Mouse (Mus musculus) right cerebral cortex, postnatal 10 days (tissue): ENCODE measurements at regions not wholly inside any gene's neighbourhood (a gene's known extent, or its start where the extent isn't known, plus 50 kb on each side); places are given as distances from the start of the nearest gene placed in this dataset.

ENCODE experiments used
- DNase-seq, 2 experiments: peaks; one replicate each; pipeline ENCODE4 v3.0.0; 2021; ENCODE audit warnings: low spot score in 2 of 2

DNA sequence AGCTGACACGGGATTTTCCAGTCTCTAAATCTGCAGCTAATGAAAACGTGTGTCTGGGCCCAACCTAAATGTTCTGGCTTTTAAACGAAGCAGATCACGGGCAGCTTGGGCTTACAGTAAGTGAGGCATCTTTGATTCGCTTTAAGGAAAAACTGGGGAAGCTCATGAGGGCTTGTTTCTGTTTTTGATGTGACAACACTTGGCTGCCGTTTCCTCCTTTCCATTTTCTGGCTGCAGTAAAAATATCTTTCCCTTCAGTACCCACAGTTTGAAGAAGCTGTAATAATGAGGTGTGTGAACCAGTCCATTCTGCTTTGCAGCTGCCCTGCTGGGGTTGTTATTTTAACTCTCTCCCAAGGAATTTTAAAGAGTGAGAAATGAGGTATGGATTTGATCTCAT is 69.9 kb upstream of the Dkk2 start:
- no peak for DNase-seq

DNA sequence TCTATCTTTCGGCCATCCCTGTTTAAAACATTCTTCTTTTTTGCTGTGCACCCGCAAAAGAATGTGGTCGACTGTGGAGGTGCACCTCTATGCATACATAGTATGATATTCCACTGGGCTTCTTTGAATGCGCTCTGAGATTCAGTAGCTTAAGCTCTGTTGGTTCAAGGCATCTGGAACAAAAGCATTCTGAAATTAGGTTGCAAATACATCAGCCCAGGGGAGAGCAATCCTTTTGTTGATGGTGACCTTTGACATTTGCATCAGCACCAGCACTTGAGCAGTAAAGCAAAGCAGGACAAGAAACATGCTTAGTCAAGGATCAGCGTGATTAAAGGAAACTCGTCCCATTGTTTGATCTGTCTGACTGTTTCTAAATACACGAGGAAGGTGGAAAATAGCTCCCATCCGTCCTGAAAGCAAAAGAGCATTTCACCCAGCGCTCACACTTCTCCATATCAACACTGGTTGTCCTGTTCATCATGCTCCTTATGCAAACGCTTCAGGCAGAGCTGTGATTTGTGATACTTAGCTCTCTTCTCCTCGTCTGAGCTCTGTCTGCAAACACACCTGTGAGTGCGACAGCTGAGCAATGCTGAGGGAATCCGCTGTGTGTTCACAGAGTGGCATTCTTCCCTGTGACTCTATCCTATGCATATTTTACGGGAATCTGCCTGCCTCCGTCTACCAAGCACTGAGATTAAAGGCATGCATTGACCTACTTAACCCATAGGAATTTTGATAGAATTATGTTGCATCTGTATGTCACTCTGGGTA is 67.4 kb upstream of the Dkk2 start:
- DNase-seq = no peak

- DNase-seq = no peak
These were observed 66.6 kb upstream of the Dkk2 start for GRCm38 (mm10) chr3:132018505-132018904.

DNA sequence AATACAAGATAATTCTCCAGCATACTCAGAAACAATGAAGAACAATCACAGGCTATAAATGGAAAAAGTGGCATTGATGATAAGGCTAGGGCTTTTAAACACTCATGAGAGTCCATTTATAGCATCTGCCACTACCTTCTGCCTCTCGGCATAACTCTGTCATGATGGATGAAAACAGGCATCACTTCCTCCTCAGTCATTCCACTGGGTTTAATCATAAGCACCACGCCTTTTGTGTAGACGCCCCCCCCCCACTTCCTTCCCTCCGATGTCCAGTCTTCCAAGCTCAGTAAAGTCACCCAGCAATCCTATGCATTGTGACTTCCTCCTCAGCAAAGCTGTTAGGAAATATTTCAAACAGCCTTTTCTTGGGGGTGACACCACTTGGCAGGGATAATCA is 63.1 kb upstream of the Dkk2 start:
- DNase-seq = no peak

GRCm38 (mm10) chr3:132023342-132023741 is 61.8 kb upstream of the Dkk2 start:
- no peak for DNase-seq

DNA sequence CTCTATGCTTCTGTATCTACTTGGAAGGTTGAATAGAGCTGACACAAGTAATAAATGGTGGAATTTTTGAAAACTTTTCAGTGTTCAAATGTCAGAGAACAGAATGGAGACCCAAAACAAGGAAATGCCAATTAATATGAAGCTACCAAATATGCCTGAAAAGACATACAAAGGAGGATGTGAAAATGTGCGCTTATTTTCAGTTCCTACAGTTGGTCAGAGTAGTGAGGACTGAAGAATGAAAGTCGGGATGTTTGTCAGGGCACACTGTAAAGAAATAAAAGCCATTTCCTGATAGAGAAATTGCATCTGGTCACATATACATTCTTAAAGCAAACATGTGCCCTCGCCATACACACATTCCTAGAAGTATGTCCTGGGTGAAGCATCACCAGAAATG is 56.0 kb upstream of the Dkk2 start:
- DNase-seq = no peak

DNA sequence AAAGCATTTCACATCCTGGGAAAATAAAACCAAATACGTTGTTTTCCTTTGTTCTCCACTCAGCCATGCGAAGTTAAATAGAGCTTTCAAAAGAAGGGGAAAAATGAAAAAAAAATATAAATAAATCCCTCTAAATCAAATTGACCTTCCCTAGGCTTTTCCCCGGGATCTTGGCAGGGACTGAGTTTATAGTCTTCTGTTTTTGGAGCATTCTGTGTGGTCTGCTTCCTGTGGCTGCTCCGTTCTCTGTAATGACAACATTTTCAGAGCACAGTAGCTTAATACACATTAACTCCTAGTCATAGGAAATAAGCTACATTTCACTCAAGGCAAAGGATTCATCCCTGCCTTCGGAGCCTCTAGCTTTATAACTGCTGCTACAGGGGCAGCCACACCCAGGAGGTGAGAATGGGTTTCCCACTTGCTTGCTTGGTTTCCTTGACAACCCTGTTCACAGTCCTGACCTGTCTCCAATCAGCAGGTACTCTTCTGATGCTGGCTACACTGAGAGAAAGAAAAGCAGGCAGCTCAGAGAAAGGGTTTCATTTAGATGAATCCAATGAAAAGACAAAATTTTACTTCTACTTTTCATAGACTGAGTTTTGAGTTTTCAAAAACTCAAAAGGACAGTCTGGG is 51.9 kb upstream of the Dkk2 start:
- DNase-seq = no peak

GRCm38 (mm10) chr3:132035176-132035575 is 49.9 kb upstream of the Dkk2 start:
- DNase-seq = no peak
